In the genomic region with DNA sequence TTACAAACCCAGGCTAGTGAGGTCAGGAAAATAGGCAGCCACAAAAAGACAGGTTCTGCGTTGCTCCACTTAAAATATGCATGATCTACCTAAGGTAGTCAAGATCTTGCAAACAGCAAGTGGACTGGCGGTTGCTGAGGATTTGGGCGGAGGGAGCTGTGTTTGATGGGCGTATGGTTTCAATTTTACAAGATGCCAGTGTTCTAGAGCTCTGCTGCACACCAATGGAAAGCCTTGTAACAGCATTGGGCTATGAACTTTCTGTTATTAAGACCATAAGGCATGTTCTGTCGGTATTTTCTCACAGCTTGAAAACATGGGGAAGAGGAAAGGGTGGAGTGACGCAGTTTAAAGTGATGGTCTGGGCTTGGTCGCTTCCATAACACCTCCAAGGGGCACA, we compare ENCODE assay signal across 21 mouse cellular contexts.
"Had no signal": no experiment of that assay in that cellular context is flagged by ENCODE, and none has a peak within 500 bp of the region (broad histone marks: within the 10 kb centered on the region; RNA-seq: fewer than 3 reads in every experiment).

No protein-coding gene starts in this region.

- ATAC-seq: intestine, postnatal 0 days; liver, embryonic 12.5 days; midbrain, embryonic 13.5 days; midbrain, embryonic 16.5 days had no signal

- H3K27ac ChIP-seq: kidney, postnatal 0 days; liver, embryonic 12.5 days; liver, embryonic 15.5 days; lung, embryonic 15.5 days; midbrain, embryonic 10.5 days; midbrain, embryonic 13.5 days; neural tube, embryonic 13.5 days; stomach, postnatal 0 days had no signal

- H3K4me3 ChIP-seq: liver, embryonic 12.5 days; liver, embryonic 15.5 days; lung, embryonic 15.5 days; megakaryocyte, embryonic 14.5 days; midbrain, embryonic 10.5 days; midbrain, embryonic 13.5 days; myocyte; neural tube, embryonic 13.5 days had no signal

- H3K36me3 ChIP-seq: liver, embryonic 12.5 days; liver, embryonic 15.5 days; lung, embryonic 15.5 days; midbrain, embryonic 10.5 days; midbrain, embryonic 13.5 days; neural tube, embryonic 13.5 days had no signal

- H3K9me3 ChIP-seq: liver, embryonic 12.5 days; liver, embryonic 15.5 days; lung, embryonic 15.5 days; midbrain, embryonic 10.5 days; midbrain, embryonic 13.5 days; neural tube, embryonic 13.5 days had no signal

- H3K4me2 ChIP-seq: liver, embryonic 12.5 days; liver, embryonic 15.5 days; lung, embryonic 15.5 days; midbrain, embryonic 13.5 days; neural tube, embryonic 13.5 days had no signal

- H3K27me3 ChIP-seq: liver, embryonic 12.5 days; liver, embryonic 15.5 days; lung, embryonic 15.5 days; megakaryocyte, embryonic 14.5 days; midbrain, embryonic 13.5 days; neural tube, embryonic 13.5 days had no signal

- H3K9ac ChIP-seq: liver, embryonic 12.5 days; liver, embryonic 15.5 days; lung, embryonic 15.5 days; midbrain, embryonic 13.5 days; neural tube, embryonic 13.5 days had no signal

- H3K4me1 ChIP-seq: liver, embryonic 12.5 days; liver, embryonic 15.5 days; lung, embryonic 15.5 days; megakaryocyte, embryonic 14.5 days; midbrain, embryonic 10.5 days had no signal

- DNase-seq: kidney, adult 2 months; kidney, postnatal 25 days; left cerebral cortex, postnatal 4 days; liver; lung, adult 18-20 months; lung, postnatal 10 days; lung, postnatal 36 days; retina, postnatal 1 day; thymus, postnatal 25 days had no signal
